In genomic region chr3:83714572-83714971, GRCm38 (mm10) we compare ENCODE assay signal across 11 mouse cellular contexts. TPM values are rescaled to one million over a fixed set of nuclear protein-coding genes. Genes with fewer than 3 reads are reported as not detected.
A peak's percentile ranks its signal among the peaks of the same experiment; 100 is the strongest.
DNase-seq lines count a peak whose midpoint lies in the region; ATAC-seq and TF ChIP-seq lines count a peak whose summit lies in the region.
"Had no signal": no experiment of that assay in that cellular context is flagged by ENCODE, and none has a peak within 500 bp of the region (broad histone marks: within the 10 kb centered on the region; RNA-seq: fewer than 3 reads in every experiment).

No protein-coding gene starts in this region.

- no peaks in the 10 kb centered on the region for H3K9me3 ChIP-seq in intestine, postnatal 0 days (ENCODE audit: control insufficient read depth)
- no peaks in the 10 kb centered on the region for H3K9me3 ChIP-seq in intestine, embryonic 16.5 days (ENCODE audit: control insufficient read depth, low read length)
- H3K9me3 ChIP-seq: heart, embryonic 12.5 days; midbrain, embryonic 10.5 days had no signal

- H3K36me3 ChIP-seq in intestine, postnatal 0 days (ENCODE audit: control insufficient read depth, insufficient read depth) = no peaks in the 10 kb centered on the region
- no peaks in the 10 kb centered on the region for H3K36me3 ChIP-seq in intestine, embryonic 16.5 days (ENCODE audit: control insufficient read depth, insufficient read depth, low read length)
- H3K36me3 ChIP-seq in thymus, adult 2 months (ENCODE audit: control insufficient read depth, insufficient read depth, low read length) = no peaks in the 10 kb centered on the region
- H3K36me3 ChIP-seq: heart, embryonic 12.5 days; midbrain, embryonic 10.5 days had no signal

- no peak overlapping the region for H3K27ac ChIP-seq in intestine, postnatal 0 days (ENCODE audit: low read depth, low read length)
- H3K27ac ChIP-seq in intestine, embryonic 16.5 days (ENCODE audit: low read length) = no peak overlapping the region
- H3K27ac ChIP-seq in thymus, adult 2 months (ENCODE audit: control insufficient read depth, insufficient read depth, low read length) = no peak overlapping the region
- H3K27ac ChIP-seq: midbrain, embryonic 10.5 days had no signal

- H3K4me1 ChIP-seq in intestine, postnatal 0 days (replicated peaks; ENCODE audit: control insufficient read depth, insufficient read depth, low read length) = no peaks in the 10 kb centered on the region
- peaks cover 9% of the 10 kb centered on the region; the same call in 1 of the 2 replicates for H3K4me1 ChIP-seq in intestine, embryonic 16.5 days (ENCODE audit: control insufficient read depth, insufficient read depth, low read length)
- H3K4me1 ChIP-seq in thymus, adult 2 months (replicated peaks; ENCODE audit: control insufficient read depth, insufficient read depth, low read length) = no peaks in the 10 kb centered on the region

- TF ChIP-seq POLR2A in thymus, adult 2 months (IDR thresholded peaks at IDR 0.05; ENCODE audit: control insufficient read depth, extremely low read depth, insufficient read depth, low read length, poor library complexity) = no peak

- DNase-seq in thymus, postnatal 4 days = peak; percentile 18
- no peak for DNase-seq in thymus, adult 2 months
- peak; percentile 9 for DNase-seq in c-Kit-positive CD71-positive TER-119-positive erythroid progenitor cells, embryonic 14.5 days (ENCODE audit: low spot score)
- no peak for DNase-seq in cerebellum, adult 9-10 months
- no peak for DNase-seq in frontal cortex, postnatal 25 days (ENCODE audit: low spot score in 2 of 2)
- no peak for DNase-seq in kidney, postnatal 25 days
- DNase-seq: left cerebral cortex, postnatal 4 days had no signal

- H3K4me3 ChIP-seq in intestine, postnatal 0 days (ENCODE audit: low read depth, low read length) = no peak overlapping the region
- H3K4me3 ChIP-seq in intestine, embryonic 16.5 days (ENCODE audit: low read length) = no peak overlapping the region
- no peak overlapping the region for H3K4me3 ChIP-seq in thymus, adult 2 months (ENCODE audit: control insufficient read depth, insufficient read depth, low read length)
- H3K4me3 ChIP-seq: heart, embryonic 12.5 days; midbrain, embryonic 10.5 days had no signal

- no peaks in the 10 kb centered on the region for H3K27me3 ChIP-seq in intestine, postnatal 0 days (replicated peaks; ENCODE audit: control insufficient read depth, insufficient read depth, low read length)
- H3K27me3 ChIP-seq in intestine, embryonic 16.5 days (replicated peaks; ENCODE audit: control insufficient read depth, insufficient read depth, low read length) = no peaks in the 10 kb centered on the region
- H3K27me3 ChIP-seq in thymus, adult 2 months (ENCODE audit: control insufficient read depth, insufficient read depth, low read length) = no peaks in the 10 kb centered on the region
- H3K27me3 ChIP-seq: heart, embryonic 12.5 days had no signal

- H3K4me2 ChIP-seq in intestine, postnatal 0 days (replicated peaks; ENCODE audit: low read depth) = no peak overlapping the region
- no peak overlapping the region for H3K4me2 ChIP-seq in intestine, embryonic 16.5 days (ENCODE audit: low read depth, low read length)
- H3K4me2 ChIP-seq: heart, embryonic 12.5 days had no signal

- peak; percentile 58 for TF ChIP-seq CTCF in intestine, postnatal 0 days (IDR thresholded peaks at IDR 0.05; ENCODE audit: low read depth)
- TF ChIP-seq CTCF in thymus, adult 2 months (IDR thresholded peaks at IDR 0.05; ENCODE audit: borderline replicate concordance, control insufficient read depth, extremely low read depth, insufficient read depth, low read length, poor library complexity) = no peak

- H3K9ac ChIP-seq in intestine, postnatal 0 days (ENCODE audit: low read depth, low read length) = no peak overlapping the region
- no peak overlapping the region for H3K9ac ChIP-seq in intestine, embryonic 16.5 days (ENCODE audit: low read depth, low read length)
- H3K9ac ChIP-seq: heart, embryonic 12.5 days had no signal

- no peak for ATAC-seq in intestine, postnatal 0 days
- no peak for ATAC-seq in intestine, embryonic 16.5 days

- 64% methylated on average over 6 of the region's 6 CpGs for WGBS in intestine, postnatal 0 days
- 63% methylated on average over 6 of the region's 6 CpGs for WGBS in intestine, embryonic 16.5 days
- 74% methylated on average over 6 of the region's 6 CpGs for WGBS in thymus, adult 2 months

RNA-seq across cellular contexts. Expression of gene Sfrp2, which starts 51.5 kb away (rescaled TPM):
- polyA plus RNA-seq in intestine, postnatal 0 days (2015; fragmentation: Nextera tagmentation; extraction: Ambion mirVana) = 15.8 and 20.7 TPM in 2 replicates
- 56.2 and 58.9 TPM in 2 replicates for polyA plus RNA-seq in intestine, embryonic 16.5 days (2015; fragmentation: Nextera tagmentation; extraction: Ambion mirVana)
- polyA plus RNA-seq in thymus, adult 2 months (2012; rRNA removed) = 7.2 and 12.8 TPM in 2 replicates

Comparison
In these comparisons a context has a peak if more than half of its experiments do, and no peak if none do; other contexts are left out.
1. DNase-seq: peak in thymus, postnatal 4 days (single experiment) and c-Kit-positive CD71-positive TER-119-positive erythroid progenitor cells, embryonic 14.5 days (single experiment); none in thymus, adult 2 months (single experiment), cerebellum, adult 9-10 months (single experiment), frontal cortex, postnatal 25 days (0 of 2) and kidney, postnatal 25 days (0 of 2).